Mouse (Mus musculus) heart, adult 2 months (tissue): ENCODE data around the gene Stag1.

Source experiments
- CTCF ChIP-seq: fragments of 200-600 bp; IDR thresholded peaks from 2 replicates; pipeline ENCODE4 v1.8.1; 2022; ENCODE audit warnings: antibody characterized with exemption, mild to moderate bottlenecking, moderate library complexity
- EP300 ChIP-seq: fragments of 200-500 bp; IDR thresholded peaks from 2 replicates; pipeline ENCODE4 v1.6.1; 2011; ENCODE audit warnings: low read depth, low read length, control low read depth; ENCODE audit not compliant: insufficient read depth
- POLR2A ChIP-seq: fragments of 200-500 bp; IDR thresholded peaks from 2 replicates; pipeline ENCODE4 v1.6.1; 2011; ENCODE audit warnings: mild to moderate bottlenecking, low read depth, low read length, control low read depth; ENCODE audit not compliant: insufficient read depth

DNA sequence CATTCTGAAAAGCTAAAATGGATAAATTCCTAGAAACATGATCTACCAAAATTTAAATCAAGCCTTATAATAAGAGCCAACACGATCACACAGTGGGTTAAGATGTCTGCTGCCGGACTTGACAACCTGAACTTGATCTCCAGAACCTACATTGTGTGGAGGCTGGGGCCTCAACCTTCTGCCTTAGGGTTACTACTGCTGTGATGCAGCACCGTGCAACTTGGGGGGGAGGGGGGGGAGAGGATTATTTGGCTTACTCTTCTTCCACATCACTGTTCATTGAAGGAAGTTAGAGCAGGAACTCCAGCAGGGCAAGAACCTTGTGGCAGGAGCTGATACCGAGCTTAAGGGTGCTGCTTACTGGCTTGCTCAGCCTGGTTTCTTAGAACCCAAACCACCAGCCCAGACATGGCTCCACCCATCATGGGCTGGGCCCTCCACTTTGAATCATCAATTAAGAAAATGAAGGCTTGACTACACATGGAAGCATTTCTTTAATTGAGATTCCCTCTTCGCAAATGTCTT lies 365.4 kb downstream of the Stag1 start:
- TF ChIP-seq CTCF = no peak
- TF ChIP-seq POLR2A = no peak
- TF ChIP-seq EP300 = no peak
